Mouse (Mus musculus): ENCODE results near the gene Smyd3. TPM values are rescaled to one million over a fixed set of nuclear protein-coding genes. Genes with fewer than 3 reads are reported as not detected.

The Smyd3 gene
- polyA plus RNA-seq, 1 experiment from 2014 or later, result 22.3 TPM

GRCm38 (mm10) chr1:179114833-179115495 is 402.9 kb downstream of the Smyd3 start:
- no peak for DNase-seq (ENCODE audit: low spot score)
- Histone ChIP-seq H3K36me3 (no peaks in the 10 kb centered on the region), H3K9me3 (replicated peaks) (no peaks in the 10 kb centered on the region), H3K27me3 (ENCODE audit: low read depth, poor library complexity, severe bottlenecking) (no peaks in the 10 kb centered on the region), H3K27ac (no peak overlapping the region), H3K4me3 (no peak overlapping the region), H3K4me1 (peaks cover 25% of the 10 kb centered on the region)
- 88% methylated on average over 7 of the region's 7 CpGs for WGBS

- Histone ChIP-seq H3K9me3 (replicated peaks) (no peaks in the 10 kb centered on the region), H3K4me3 (no peak overlapping the region), H3K36me3 (no peaks in the 10 kb centered on the region), H3K4me1 (peaks cover 25% of the 10 kb centered on the region), H3K27me3 (ENCODE audit: low read depth, poor library complexity, severe bottlenecking) (no peaks in the 10 kb centered on the region), H3K27ac (no peak overlapping the region)
- DNase-seq (ENCODE audit: low spot score), result no peak
- WGBS, result 98% methylated on average over 3 of the region's 3 CpGs
Measured at GRCm38 (mm10) chr1:179114385-179114784, 403.5 kb downstream of the Smyd3 start.

DNA sequence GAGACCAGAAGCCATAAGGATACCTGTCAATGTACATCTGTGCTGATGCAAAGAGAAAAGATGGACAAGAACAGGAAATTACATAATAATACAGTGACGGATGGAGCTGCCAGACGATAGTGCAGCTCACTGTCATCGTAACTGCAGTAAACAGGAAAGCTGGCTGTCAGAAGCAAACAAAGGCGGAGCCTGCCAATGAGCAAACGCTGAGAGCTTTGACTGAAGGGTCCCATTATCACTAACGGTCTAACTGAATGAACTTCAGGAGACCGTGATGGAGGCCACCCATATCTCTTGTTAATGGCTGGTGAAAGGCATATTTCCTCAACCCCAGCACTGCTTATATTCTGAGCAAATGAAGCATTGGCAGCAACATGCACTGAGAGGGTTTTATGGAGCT is 409.1 kb downstream of the Smyd3 start:
- Histone ChIP-seq H3K9me3 (replicated peaks) (no peaks in the 10 kb centered on the region), H3K36me3 (no peaks in the 10 kb centered on the region), H3K27ac (peak overlapping the region; percentile 81), H3K4me1 (peaks cover 47% of the 10 kb centered on the region), H3K4me3 (no peak overlapping the region), H3K27me3 (ENCODE audit: low read depth, poor library complexity, severe bottlenecking) (no peaks in the 10 kb centered on the region)
- DNase-seq (ENCODE audit: low spot score), result no peak
- 24% methylated on average over 7 of the region's 7 CpGs for WGBS

GRCm38 (mm10) chr1:179107761-179108694 is 409.8 kb downstream of the Smyd3 start:
- WGBS, result 33% methylated on average over 16 of the region's 16 CpGs
- H3K27ac ChIP-seq, result peak overlapping the region; percentile 81
- no peak for DNase-seq (ENCODE audit: low spot score)

DNA sequence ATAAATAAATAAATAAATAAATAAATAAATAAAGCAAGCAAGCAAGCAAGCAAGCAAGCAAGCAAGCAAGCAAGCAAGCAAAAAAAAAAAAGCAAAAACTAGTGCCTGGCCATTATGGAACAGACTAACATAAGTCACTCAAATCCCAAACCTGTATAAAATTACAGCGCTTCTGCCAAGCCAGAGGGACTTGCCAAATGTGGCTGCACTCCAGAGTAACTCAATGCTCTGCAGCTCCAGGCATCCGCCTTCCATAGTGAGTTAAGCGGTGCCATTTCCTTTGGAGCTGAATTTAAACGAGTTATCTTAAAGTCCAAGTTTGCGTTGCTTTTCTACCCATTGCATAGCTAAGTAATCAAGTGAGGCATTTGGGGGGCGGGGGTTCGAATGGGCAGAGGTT is 410.6 kb downstream of the Smyd3 start:
- 53% methylated on average over 7 of the region's 7 CpGs for WGBS
- DNase-seq (ENCODE audit: low spot score), result no peak
- no peaks in the 10 kb centered on the region for H3K27me3 ChIP-seq (ENCODE audit: low read depth, poor library complexity, severe bottlenecking)

More at GRCm38 (mm10) chr1:179107761-179108694, 409.8 kb downstream of the Smyd3 start:
- H3K4me1 ChIP-seq, result peaks cover 47% of the 10 kb centered on the region
- H3K4me3 ChIP-seq, result 0 out of 2 replicates have a peak overlapping the region, but pooled peaks have one; percentile 8
- no peaks in the 10 kb centered on the region for H3K36me3 ChIP-seq
- H3K27me3 ChIP-seq (ENCODE audit: low read depth, poor library complexity, severe bottlenecking), result no peaks in the 10 kb centered on the region
- H3K9me3 ChIP-seq (replicated peaks), result no peaks in the 10 kb centered on the region

GRCm38 (mm10) chr1:179106702-179107145 is 411.1 kb downstream of the Smyd3 start:
- DNase-seq (ENCODE audit: low spot score), result no peak
- Histone ChIP-seq H3K9me3 (replicated peaks) (no peaks in the 10 kb centered on the region), H3K27ac (peak overlapping the region; percentile 61; the same call in 1 of the 2 replicates), H3K4me1 (peaks cover 47% of the 10 kb centered on the region), H3K27me3 (ENCODE audit: low read depth, poor library complexity, severe bottlenecking) (no peaks in the 10 kb centered on the region), H3K4me3 (no peak overlapping the region), H3K36me3 (no peaks in the 10 kb centered on the region)
- 77% methylated on average over 6 of the region's 6 CpGs for WGBS

More for the DNA sequence above, 410.6 kb downstream of the Smyd3 start:
- Histone ChIP-seq H3K27ac (peak overlapping the region; percentile 81), H3K4me1 (peaks cover 47% of the 10 kb centered on the region), H3K4me3 (no peak overlapping the region), H3K9me3 (replicated peaks) (no peaks in the 10 kb centered on the region), H3K36me3 (no peaks in the 10 kb centered on the region)

- no peaks in the 10 kb centered on the region for H3K27me3 ChIP-seq (ENCODE audit: low read depth, poor library complexity, severe bottlenecking)
- H3K27ac ChIP-seq, result peak overlapping the region; percentile 61
Measured at GRCm38 (mm10) chr1:179106103-179106701, 411.6 kb downstream of the Smyd3 start.

GRCm38 (mm10) chr1:179104447-179104846 is 413.4 kb downstream of the Smyd3 start:
- Histone ChIP-seq H3K4me1 (peaks cover 53% of the 10 kb centered on the region), H3K4me3 (no peak overlapping the region), H3K9me3 (replicated peaks) (no peaks in the 10 kb centered on the region), H3K27me3 (ENCODE audit: low read depth, poor library complexity, severe bottlenecking) (no peaks in the 10 kb centered on the region), H3K36me3 (no peaks in the 10 kb centered on the region), H3K27ac (peak overlapping the region; percentile 47; the same call in 1 of the 2 replicates)
- no peak for DNase-seq (ENCODE audit: low spot score)
- 94% methylated on average over 8 of the region's 8 CpGs for WGBS

More at GRCm38 (mm10) chr1:179106103-179106701, 411.6 kb downstream of the Smyd3 start:
- peaks cover 47% of the 10 kb centered on the region for H3K4me1 ChIP-seq
- DNase-seq (ENCODE audit: low spot score), result no peak
- WGBS, result 86% methylated on average over 18 of the region's 18 CpGs
- H3K4me3 ChIP-seq, result no peak overlapping the region
- H3K36me3 ChIP-seq, result no peaks in the 10 kb centered on the region
- no peaks in the 10 kb centered on the region for H3K9me3 ChIP-seq (replicated peaks)

DNA sequence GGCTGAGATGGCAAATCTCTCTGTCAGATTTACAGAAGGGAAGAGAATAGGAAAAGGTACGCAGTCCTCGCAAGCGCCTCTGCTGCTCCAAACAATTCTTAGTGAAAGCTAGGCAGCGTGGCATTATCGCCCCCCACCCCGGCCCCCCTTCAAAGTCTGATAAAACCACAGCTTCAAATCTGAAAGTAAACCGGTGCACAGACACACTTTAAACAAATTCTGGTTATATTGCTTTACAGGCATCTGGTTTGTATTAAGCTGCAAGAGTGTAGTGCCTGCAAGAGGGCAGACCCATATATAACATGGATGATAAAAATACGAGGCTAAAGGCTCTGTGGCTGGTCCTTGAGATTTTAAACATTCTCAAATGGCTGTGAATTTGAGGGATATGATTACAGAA is 420.8 kb downstream of the Smyd3 start:
- Histone ChIP-seq H3K36me3 (no peaks in the 10 kb centered on the region), H3K27ac (peak overlapping the region; percentile 84), H3K4me1 (peaks cover 66% of the 10 kb centered on the region), H3K4me3 (peak overlapping the region; percentile 33), H3K27me3 (ENCODE audit: low read depth, poor library complexity, severe bottlenecking) (no peaks in the 10 kb centered on the region), H3K9me3 (replicated peaks) (no peaks in the 10 kb centered on the region)
- peak; percentile 62 for DNase-seq (ENCODE audit: low spot score)
- WGBS, result 28% methylated on average over 8 of the region's 8 CpGs

DNA sequence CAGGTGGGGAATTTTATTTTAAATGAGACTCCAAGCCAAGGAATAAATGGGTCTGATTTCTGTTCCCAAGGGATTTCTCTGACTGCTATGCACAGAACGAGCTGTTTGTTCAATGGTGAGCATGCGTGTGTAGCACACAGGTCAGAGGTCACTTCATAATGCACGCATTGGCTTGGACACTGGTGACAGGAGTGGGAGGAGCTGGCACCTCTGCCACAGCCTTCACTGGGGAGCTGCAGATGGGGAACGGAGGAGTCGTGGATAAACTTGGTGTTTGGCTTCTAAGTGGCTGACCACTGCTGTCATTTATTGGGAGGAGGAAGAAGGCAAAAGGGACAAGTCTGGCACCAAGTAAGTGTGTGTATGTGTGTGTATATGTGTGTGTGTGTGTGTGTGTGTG is 421.5 kb downstream of the Smyd3 start:
- Histone ChIP-seq H3K4me3 (peak overlapping the region; percentile 33), H3K27me3 (ENCODE audit: low read depth, poor library complexity, severe bottlenecking) (no peaks in the 10 kb centered on the region), H3K36me3 (no peaks in the 10 kb centered on the region), H3K27ac (peak overlapping the region; percentile 84), H3K9me3 (replicated peaks) (no peaks in the 10 kb centered on the region), H3K4me1 (peaks cover 72% of the 10 kb centered on the region)
- 23% methylated on average over 5 of the region's 5 CpGs for WGBS
- peak; percentile 48 for DNase-seq (ENCODE audit: low spot score)

- Histone ChIP-seq H3K9me3 (replicated peaks) (0 out of 2 replicates have a peak, but pooled peaks cover 3% of the 10 kb centered on the region), H3K27me3 (ENCODE audit: low read depth, poor library complexity, severe bottlenecking) (no peaks in the 10 kb centered on the region), H3K4me3 (no peak overlapping the region), H3K27ac (peak overlapping the region; percentile 79; the same call in 1 of the 2 replicates), H3K4me1 (peaks cover 48% of the 10 kb centered on the region), H3K36me3 (peaks cover 12% of the 10 kb centered on the region)
- 90% methylated on average over 5 of the region's 5 CpGs for WGBS
- DNase-seq (ENCODE audit: low spot score), result no peak
Measured at GRCm38 (mm10) chr1:179089174-179089573, 428.7 kb downstream of the Smyd3 start.
